Comparison of ENCODE assay signal across 8 mouse cellular contexts in the genomic region with DNA sequence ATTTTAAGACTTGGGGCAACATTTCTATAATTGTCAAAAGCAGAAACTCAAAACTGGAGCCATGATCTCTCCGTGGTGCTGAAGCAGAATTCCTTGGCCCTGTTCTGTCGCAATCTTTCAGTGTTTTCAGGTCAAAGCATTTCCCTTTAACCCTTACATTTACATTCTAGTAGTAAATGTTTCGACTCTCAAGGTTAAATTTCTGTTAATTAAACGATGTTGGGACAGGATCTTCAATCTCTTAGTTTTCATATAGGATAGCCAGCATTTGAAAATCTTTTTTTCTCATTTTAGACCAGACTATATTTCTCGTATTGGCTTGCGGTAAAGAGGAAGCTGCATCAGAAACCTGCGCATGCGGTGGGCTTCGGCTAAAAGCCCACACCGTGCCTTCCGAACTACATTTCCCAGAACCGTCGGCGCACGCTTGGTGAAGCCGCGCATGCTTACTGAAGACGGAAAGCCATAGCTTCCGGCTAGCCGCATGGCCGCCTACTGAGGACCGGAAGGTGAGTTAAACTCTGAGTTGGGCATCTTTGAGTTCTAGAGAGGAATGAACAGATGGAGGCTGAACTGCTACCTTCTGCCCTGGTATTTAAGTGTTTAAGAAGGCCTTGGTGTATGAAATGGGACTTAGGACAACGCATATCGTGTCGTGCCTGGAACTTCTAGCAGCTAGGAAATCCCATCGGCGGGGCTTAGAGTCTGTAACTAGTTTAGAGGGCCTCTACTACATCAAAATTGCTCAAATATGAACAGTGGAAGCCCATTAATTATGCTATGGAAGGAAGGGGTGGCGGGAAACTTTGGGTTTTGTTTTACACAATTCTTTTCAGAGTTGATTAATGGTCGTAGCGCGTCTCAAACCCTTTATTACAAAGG. TPM values are rescaled to one million over a fixed set of nuclear protein-coding genes. Genes with fewer than 3 reads are reported as not detected.
DNase-seq lines count a peak whose midpoint lies in the region; ATAC-seq lines count a peak whose summit lies in the region.

No protein-coding gene starts in this region.

- peaks cover 21% of the 10 kb centered on the region for H3K4me1 ChIP-seq in embryonic facial prominence, embryonic 10.5 days
- peaks cover 7% of the 10 kb centered on the region; the same call in 1 of the 2 replicates for H3K4me1 ChIP-seq in midbrain, embryonic 11.5 days (ENCODE audit: control insufficient read depth, insufficient read depth, low read length)

- H3K27ac ChIP-seq in embryonic facial prominence, embryonic 10.5 days (replicated peaks), result peak overlapping the region; percentile 88
- H3K27ac ChIP-seq in midbrain, embryonic 11.5 days (ENCODE audit: low read depth, low read length), result no peak overlapping the region

- H3K9ac ChIP-seq in midbrain, embryonic 11.5 days (ENCODE audit: low read length), result peak overlapping the region; percentile 75

- DNase-seq in 3134 (ENCODE audit: extremely low read depth, insufficient read length, low spot score), result peak; percentile 61
- DNase-seq in adrenal gland, postnatal 14 days, result peak; percentile 83
- DNase-seq in embryonic facial prominence, embryonic 10.5 days (ENCODE audit: low spot score), result peak; percentile 93
- DNase-seq in heart, adult 11 months, result peak; percentile 97
- peak; percentile 73 for DNase-seq in kidney, adult 11 months
- DNase-seq in left cerebral cortex, postnatal 4 days, result peak; percentile 90
- DNase-seq in midbrain, embryonic 11.5 days (ENCODE audit: low spot score, missing footprints), result peak; percentile 97
- peak; percentile 83 for DNase-seq in right cerebral cortex, postnatal 4 days

- peak; percentile 90 for ATAC-seq in midbrain, embryonic 11.5 days (ENCODE audit: low FRiP score)

- H3K36me3 ChIP-seq in embryonic facial prominence, embryonic 10.5 days (replicated peaks), result peaks cover 38% of the 10 kb centered on the region
- peaks cover 8% of the 10 kb centered on the region; the same call in 1 of the 2 replicates for H3K36me3 ChIP-seq in midbrain, embryonic 11.5 days (ENCODE audit: control insufficient read depth, insufficient read depth, low read length)

- no peaks in the 10 kb centered on the region for H3K9me3 ChIP-seq in embryonic facial prominence, embryonic 10.5 days
- no peaks in the 10 kb centered on the region for H3K9me3 ChIP-seq in midbrain, embryonic 11.5 days (ENCODE audit: control insufficient read depth, low read length)

- peak overlapping the region; percentile 89 for H3K4me2 ChIP-seq in midbrain, embryonic 11.5 days

- 2% methylated on average over 31 of the region's 31 CpGs for WGBS in embryonic facial prominence, embryonic 10.5 days
- 2% methylated on average over 31 of the region's 31 CpGs for WGBS in midbrain, embryonic 11.5 days

- intact Hi-C loops in left cerebral cortex, postnatal 4 days (cut with DNase I), result no loop called here

- peak overlapping the region; percentile 75 for H3K4me3 ChIP-seq in embryonic facial prominence, embryonic 10.5 days
- H3K4me3 ChIP-seq in midbrain, embryonic 11.5 days (ENCODE audit: low read depth, low read length), result peak overlapping the region; percentile 68

- peaks cover 14% of the 10 kb centered on the region for H3K27me3 ChIP-seq in embryonic facial prominence, embryonic 10.5 days (replicated peaks; ENCODE audit: low read depth, poor library complexity, severe bottlenecking)
- peaks cover 6% of the 10 kb centered on the region; the same call in 1 of the 2 replicates for H3K27me3 ChIP-seq in midbrain, embryonic 11.5 days (ENCODE audit: control insufficient read depth, insufficient read depth, low read length)

RNA-seq across cellular contexts. Expression of a gene that starts 0.9 kb away (rescaled TPM):
- 14.1 and 16.3 TPM in 2 replicates for total RNA-seq in adrenal gland, postnatal 14 days (2021)
- polyA plus RNA-seq in embryonic facial prominence, embryonic 10.5 days (2016; fragmentation: Nextera tagmentation; extraction: Ambion mirVana), result 18.3 and 21.3 TPM in 2 replicates
- 10 to 100 TPM; 14.4 to 14.5 TPM for total RNA-seq in left cerebral cortex, postnatal 4 days (2021)
- 23.8 and 24.8 TPM in 2 replicates for polyA plus RNA-seq in midbrain, embryonic 11.5 days (2014; fragmentation: Nextera tagmentation; extraction: Ambion mirVana)

RNA-seq across cellular contexts. Expression of a gene that starts 0.9 kb away (rescaled TPM):
- 0.67 and 0.68 TPM in 2 replicates for total RNA-seq in adrenal gland, postnatal 14 days (2021)
- polyA plus RNA-seq in embryonic facial prominence, embryonic 10.5 days (2016; fragmentation: Nextera tagmentation; extraction: Ambion mirVana), result 6.0 and 6.1 TPM in 2 replicates
- total RNA-seq in left cerebral cortex, postnatal 4 days (2021), result 10 to 100 TPM; 17.7 to 19.0 TPM
- 9.5 and 9.8 TPM in 2 replicates for polyA plus RNA-seq in midbrain, embryonic 11.5 days (2014; fragmentation: Nextera tagmentation; extraction: Ambion mirVana)

RNA-seq across cellular contexts. Expression of a gene that starts 10.8 kb away (rescaled TPM):
- total RNA-seq in adrenal gland, postnatal 14 days (2021), result 0.26 TPM in 1 of 2 replicates, not detected in the other
- polyA plus RNA-seq in embryonic facial prominence, embryonic 10.5 days (2016; fragmentation: Nextera tagmentation; extraction: Ambion mirVana), result 1.5 and 1.6 TPM in 2 replicates
- total RNA-seq in left cerebral cortex, postnatal 4 days (2021), result 1 to 10 TPM; 1.4 to 2.3 TPM
- polyA plus RNA-seq in midbrain, embryonic 11.5 days (2014; fragmentation: Nextera tagmentation; extraction: Ambion mirVana), result 0.96 and 1.8 TPM in 2 replicates

RNA-seq across cellular contexts. Expression of a gene that starts 10.9 kb away (rescaled TPM):
- total RNA-seq in adrenal gland, postnatal 14 days (2021), result 4.2 and 5.4 TPM in 2 replicates
- polyA plus RNA-seq in embryonic facial prominence, embryonic 10.5 days (2016; fragmentation: Nextera tagmentation; extraction: Ambion mirVana), result 24.9 and 26.5 TPM in 2 replicates
- 10 to 100 TPM; 11.6 to 11.9 TPM for total RNA-seq in left cerebral cortex, postnatal 4 days (2021)
- polyA plus RNA-seq in midbrain, embryonic 11.5 days (2014; fragmentation: Nextera tagmentation; extraction: Ambion mirVana), result 32.6 and 34.7 TPM in 2 replicates

RNA-seq across cellular contexts. Expression of a gene that starts 41.2 kb away (rescaled TPM):
- total RNA-seq in adrenal gland, postnatal 14 days (2021), result not detected in 2 replicates
- not detected in 2 replicates for polyA plus RNA-seq in embryonic facial prominence, embryonic 10.5 days (2016; fragmentation: Nextera tagmentation; extraction: Ambion mirVana)
- not detected for total RNA-seq in left cerebral cortex, postnatal 4 days (2021)
- polyA plus RNA-seq in midbrain, embryonic 11.5 days (2014; fragmentation: Nextera tagmentation; extraction: Ambion mirVana), result not detected in 2 replicates

Comparison
In these comparisons a context has a peak if more than half of its experiments do, and no peak if none do; other contexts are left out.
1. RNA of a gene that starts 0.9 kb away (total RNA-seq): 17.7 to 19.0 TPM in left cerebral cortex, postnatal 4 days; 0.67 to 0.68 TPM in adrenal gland, postnatal 14 days; every median in the first group is over 10 times any median in the second.
2. Peak in every context shown above with its lines, with median percentiles within 50 percentile points of each other: DNase-seq.